Mouse (Mus musculus) frontal cortex, adult 2 months (tissue): ENCODE measurements around the gene Esp24. TPM values are rescaled to one million over a fixed set of nuclear protein-coding genes. Genes with fewer than 3 reads are reported as not detected.
"Not testable (repeated sequence)": the region's sequence is repeated elsewhere in the genome, so short reads cannot be mapped to it uniquely, and the experiment has no call there.

Experiments
- DNase-seq, 2 experiments: peaks; one replicate each; pipeline ENCODE4 v3.0.0; 2022; ENCODE audit warnings: low spot score in 1 of 2; ENCODE audit errors: extremely low spot score in 1 of 2
- polyA plus RNA-seq: library from polyadenylated mRNA; depleted of rRNA; stranded (reverse); fragments of >200 nt; gene quantifications from 2 replicates; pipeline ENCODE4 v1.2.3, GENCODE M21; 2012; rRNA removed

Gene Esp24
- not detected in 2 replicates for polyA plus RNA-seq

- not testable (repeated sequence) for DNase-seq
These were observed at the start of gene Esp24 for GRCm38 (mm10) chr17:39036395-39036794. Gene Esp24 (plus strand): TSS chr17:39036695.

DNA sequence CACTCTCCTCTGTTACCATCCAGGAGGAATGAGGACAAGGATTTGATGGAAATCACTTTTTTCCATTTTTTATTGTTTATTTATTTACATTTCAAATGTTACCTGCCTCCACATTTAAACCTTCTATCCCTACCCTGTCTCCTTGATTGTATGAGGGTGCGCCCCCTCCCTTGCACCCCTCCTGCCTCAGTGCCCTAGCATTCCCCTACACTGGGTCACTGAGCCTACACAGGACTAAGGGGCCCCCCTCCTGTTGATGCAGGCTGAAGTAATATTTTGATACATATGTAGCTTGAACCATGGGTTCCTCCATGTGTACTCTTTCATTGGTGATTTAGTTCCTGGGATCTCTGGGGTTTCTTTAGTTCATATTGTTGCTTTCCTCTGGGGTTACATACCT, 26.6 kb upstream of the Esp24 start:
- DNase-seq = no peak

DNA sequence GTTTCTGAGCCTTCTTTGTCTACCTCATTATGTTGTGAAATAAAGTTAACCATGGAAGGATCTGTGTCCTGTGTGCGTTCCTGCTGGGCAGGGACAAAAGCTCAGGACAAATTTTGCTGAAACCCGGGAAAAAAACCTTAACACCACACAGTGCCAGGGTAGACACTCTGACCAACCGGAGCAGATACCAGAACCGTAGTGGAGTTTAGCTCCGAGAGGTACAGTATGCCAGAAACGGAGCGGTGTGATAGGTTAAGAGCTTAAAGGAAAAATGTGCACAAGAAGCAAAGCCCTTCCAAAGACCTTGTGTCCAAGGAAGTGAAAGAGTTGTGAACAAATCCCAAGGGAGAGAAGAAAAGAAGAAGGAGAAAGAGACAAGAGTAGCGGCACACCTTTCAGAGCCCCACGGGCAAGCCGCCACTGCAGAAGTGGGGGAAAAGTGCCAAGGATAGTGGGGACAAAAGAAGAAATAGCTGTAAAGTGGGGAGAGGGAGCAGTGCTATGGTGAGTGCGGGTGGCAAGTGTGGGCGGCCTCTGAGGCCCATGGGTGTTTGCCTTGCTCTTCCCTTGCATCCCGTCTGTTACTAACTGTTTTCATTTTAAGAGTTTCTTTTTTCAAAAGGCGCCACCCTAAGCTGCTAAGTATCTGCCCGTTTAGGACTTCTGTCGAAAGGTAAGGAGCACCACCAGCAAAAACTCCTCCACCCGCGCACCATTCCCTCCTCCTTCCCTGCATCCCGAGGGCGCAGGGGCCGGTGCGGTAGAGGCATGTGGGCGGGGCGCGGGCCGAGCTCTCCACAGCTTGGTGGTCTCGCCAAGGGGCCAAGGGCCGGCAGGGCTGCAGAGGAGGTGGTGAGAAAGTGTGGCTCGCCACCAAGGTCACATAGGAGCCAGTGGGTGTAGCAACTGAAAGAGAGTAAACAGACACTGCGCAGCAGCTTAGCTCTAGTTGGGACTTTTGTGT, 25.5 kb upstream of the Esp24 start:
- no peak for DNase-seq

GRCm38 (mm10) chr17:39017184-39017583, 19.3 kb upstream of the Esp24 start:
- no peak for DNase-seq

- DNase-seq = no peak
These were observed 6.7 kb downstream of the Esp24 start, which contains the start of gene Gm21903 for GRCm38 (mm10) chr17:39043241-39043640. Gene Gm21903 (minus strand): TSS chr17:39043341.

- no peak for DNase-seq
These were observed 27.1 kb downstream of the Esp24 start for GRCm38 (mm10) chr17:39063641-39064040.

DNA sequence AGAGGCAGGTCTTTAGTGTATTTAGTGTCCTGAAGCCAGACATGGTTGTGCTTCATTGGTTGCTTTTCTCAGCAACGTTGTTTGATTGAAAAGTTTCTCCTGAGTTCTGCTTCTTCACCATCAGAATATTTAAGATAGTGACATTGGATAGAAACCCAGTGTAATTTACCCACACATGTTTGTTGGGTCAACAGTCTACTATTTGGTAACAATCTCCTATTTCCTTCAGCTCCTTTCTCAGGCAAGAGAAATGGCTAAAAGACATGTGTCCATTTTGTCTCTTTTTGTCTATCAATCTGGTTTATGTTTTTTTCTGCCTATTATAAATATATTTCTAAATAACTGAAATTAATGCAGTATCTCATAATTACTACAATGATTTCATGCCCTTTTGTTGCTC, 40.4 kb downstream of the Esp24 start, which contains the start of gene Esp23:
Esp23 (minus strand) TSS at position 101 of the 400 bp plus-strand sequence.
- no peak for DNase-seq

Other genes starting within 250 kb of the Esp24 start
- not detected in 2 replicates for gene Gm21903, start 6.6 kb downstream of the Esp24 start, polyA plus RNA-seq
- gene Esp23, start 40.3 kb downstream of the Esp24 start, polyA plus RNA-seq = not detected in 2 replicates
- not detected in 2 replicates for gene Esp22, start 58.6 kb downstream of the Esp24 start, polyA plus RNA-seq